Mouse (Mus musculus): ENCODE measurements around the gene Kdm6b. TPM values are rescaled to one million over a fixed set of nuclear protein-coding genes. Genes with fewer than 3 reads are reported as not detected.
A peak's percentile ranks its signal among the peaks of the same experiment; 100 is the strongest.

Gene Kdm6b
- total and polyA plus RNA-seq, 3 experiments, result 0.66 to 7.2 (median 5.7) TPM

GRCm38 (mm10) chr11:69414421-69415326, 1.2 kb upstream of the Kdm6b start:
- H3K79me2 ChIP-seq (replicated peaks; ENCODE audit: control insufficient read depth, extremely low read depth, insufficient read depth, poor library complexity, severe bottlenecking), result no peaks in the 10 kb centered on the region
- in situ Hi-C loops (cut with MboI; ENCODE audit: low pct_ligation_motif_present, low pct_unique_long_range_greater_than_20kb, low sequenced_read_pairs) (no loop called here), dilution Hi-C loops (cut with MboI; ENCODE audit: extremely low pct_ligation_motif_present, extremely low pct_unique_long_range_greater_than_20kb, low sequenced_read_pairs) (no loop called here)
- H3K9ac ChIP-seq (ENCODE audit: insufficient read depth, low read depth), result peak overlapping the region; percentile 77
- H3K4me3 ChIP-seq (replicated peaks in 1 of 3; ENCODE audit: low read depth in 2 of 3, low read length in 2 of 3, poor library complexity in 1 of 3), result peak overlapping the region in 2 of 3 experiments; percentile 17 to 62
- DNase-seq (ENCODE audit: extremely low read depth), result no peak
- H3K9me3 ChIP-seq (replicated peaks; ENCODE audit: low read length), result no peaks in the 10 kb centered on the region
- H3K36me3 ChIP-seq (replicated peaks in 1 of 2; ENCODE audit: control insufficient read depth in 1 of 2, insufficient read depth in 1 of 2, low read length in 1 of 2), result no peaks in the 10 kb centered on the region
- H3K4me2 ChIP-seq (ENCODE audit: insufficient read depth, low read depth, poor library complexity, severe bottlenecking), result peak overlapping the region; percentile 52
- H3K27ac ChIP-seq (ENCODE audit: insufficient read depth, low read depth), result peak overlapping the region; percentile 92
- TF ChIP-seq MAX (IDR thresholded peaks at IDR 0.05; ENCODE audit: low read length) (no peak), HCFC1 (IDR thresholded peaks at IDR 0.05; ENCODE audit: low read depth, low read length) (peak; percentile 17; the same call in 1 of the 2 replicates), TBP (conservative IDR thresholded peaks at IDR 0.05; ENCODE audit: low read depth, low read length) (0 out of 2 replicates have a peak, but pooled peaks have one; percentile 35), BHLHE40 (IDR thresholded peaks at IDR 0.05; ENCODE audit: low read depth, low read length) (peak; percentile 40; the same call in 1 of the 2 replicates), EP300 (IDR thresholded peaks at IDR 0.05; ENCODE audit: low read length) (no peak; the same call in 1 of the 2 replicates), IRF4 (IDR thresholded peaks at IDR 0.05; ENCODE audit: low read depth, low read length) (no peak), TCF12 (IDR thresholded peaks at IDR 0.05; ENCODE audit: low read depth, low read length) (no peak), MXI1 (IDR thresholded peaks at IDR 0.05; ENCODE audit: low read depth, low read length) (no peak; the same call in 1 of the 2 replicates), NELFE (IDR thresholded peaks at IDR 0.05; ENCODE audit: low read depth, low read length) (0 out of 2 replicates have a peak, but pooled peaks have one; percentile 13), ETS1 (conservative IDR thresholded peaks at IDR 0.05; ENCODE audit: low read depth, low read length) (no peak; the same call in 1 of the 2 replicates), ZMIZ1 (IDR thresholded peaks at IDR 0.05; ENCODE audit: low read depth, low read length) (no peak), MAZ (IDR thresholded peaks at IDR 0.05; ENCODE audit: low read depth, low read length) (peak; percentile 93), UBTF (IDR thresholded peaks at IDR 0.05; ENCODE audit: low read depth, low read length) (no peak), MEF2A (IDR thresholded peaks at IDR 0.05; ENCODE audit: borderline replicate concordance, low read depth, low read length) (peak; percentile 51; the same call in 1 of the 2 replicates), PAX5 (IDR thresholded peaks at IDR 0.05; ENCODE audit: low read length) (no peak)
- H3K27me3 ChIP-seq (replicated peaks), result peaks cover 33% of the 10 kb centered on the region
- peaks cover 41 to 78% of the 10 kb centered on the region in 2 experiments for H3K4me1 ChIP-seq (ENCODE audit: control insufficient read depth in 1 of 2, insufficient read depth in 2 of 2)

GRCm38 (mm10) chr11:69412548-69412947, 927 bp downstream of the Kdm6b start:
- Histone ChIP-seq H3K9me3 (replicated peaks; ENCODE audit: low read length) (no peaks in the 10 kb centered on the region), H3K36me3 (replicated peaks in 1 of 2; ENCODE audit: control insufficient read depth in 1 of 2, insufficient read depth in 1 of 2, low read length in 1 of 2) (peaks cover 0 to 5% of the 10 kb centered on the region in 2 experiments), H3K79me2 (replicated peaks; ENCODE audit: control insufficient read depth, extremely low read depth, insufficient read depth, poor library complexity, severe bottlenecking) (peaks cover 7% of the 10 kb centered on the region; the same call in 1 of the 2 replicates), H3K9ac (ENCODE audit: insufficient read depth, low read depth) (peak overlapping the region; percentile 90), H3K4me3 (replicated peaks in 1 of 3; ENCODE audit: low read depth in 2 of 3, low read length in 2 of 3, poor library complexity in 1 of 3) (no peak overlapping the region), H3K27me3 (replicated peaks) (peaks cover 16% of the 10 kb centered on the region), H3K4me1 (ENCODE audit: control insufficient read depth in 1 of 2, insufficient read depth in 2 of 2) (peaks cover 42 to 66% of the 10 kb centered on the region in 2 experiments), H3K27ac (ENCODE audit: insufficient read depth, low read depth) (peak overlapping the region; percentile 92), H3K4me2 (ENCODE audit: insufficient read depth, low read depth, poor library complexity, severe bottlenecking) (peak overlapping the region; percentile 80; the same call in 1 of the 2 replicates)
- no peak for DNase-seq (ENCODE audit: extremely low read depth)
- TF ChIP-seq TBP (conservative IDR thresholded peaks at IDR 0.05; ENCODE audit: low read depth, low read length) (no peak), MXI1 (IDR thresholded peaks at IDR 0.05; ENCODE audit: low read depth, low read length) (no peak; the same call in 1 of the 2 replicates), ZNF384 (IDR thresholded peaks at IDR 0.05; ENCODE audit: low read depth, low read length) (no peak), NRF1 (IDR thresholded peaks at IDR 0.05; ENCODE audit: low read depth, low read length) (no peak), USF2 (conservative IDR thresholded peaks at IDR 0.05; ENCODE audit: low read depth, low read length) (no peak), MAZ (IDR thresholded peaks at IDR 0.05; ENCODE audit: low read depth, low read length) (no peak), RAD21 (IDR thresholded peaks at IDR 0.05; ENCODE audit: low read depth, low read length) (no peak), MEF2A (IDR thresholded peaks at IDR 0.05; ENCODE audit: borderline replicate concordance, low read depth, low read length) (no peak), JUND (conservative IDR thresholded peaks at IDR 0.05; ENCODE audit: low read depth, low read length) (no peak), USF1 (IDR thresholded peaks at IDR 0.05; ENCODE audit: low read depth, low read length) (no peak), MYC (IDR thresholded peaks at IDR 0.05; ENCODE audit: low read depth, low read length) (no peak)
- in situ Hi-C loops (cut with MboI; ENCODE audit: low pct_ligation_motif_present, low pct_unique_long_range_greater_than_20kb, low sequenced_read_pairs) (no loop called here), dilution Hi-C loops (cut with MboI; ENCODE audit: extremely low pct_ligation_motif_present, extremely low pct_unique_long_range_greater_than_20kb, low sequenced_read_pairs) (no loop called here)
